Mouse (Mus musculus) bone marrow macrophage, adult 2 months (primary cell): ENCODE results near the gene Kmo.

Source experiments
- CTCF ChIP-seq: IDR thresholded peaks from 2 replicates; pipeline ENCODE4 v1.5.1; 2012; ENCODE audit warnings: low read depth, mild to moderate bottlenecking, low read length, moderate library complexity
- POLR2A ChIP-seq: IDR thresholded peaks from 2 replicates; pipeline ENCODE4 v1.6.1; 2012; ENCODE audit warnings: mild to moderate bottlenecking, low read depth, low read length, borderline replicate concordance

GRCm38 (mm10) chr1:175603390-175603789, 16.8 kb upstream of the Kmo start:
- no peak for TF ChIP-seq CTCF
- TF ChIP-seq POLR2A: no peak
